Mouse (Mus musculus): ENCODE data around the gene Cgnl1. TPM values are rescaled to one million over a fixed set of nuclear protein-coding genes. Genes with fewer than 3 reads are reported as not detected.

Gene Cgnl1
- total and polyA plus RNA-seq, 3 experiments: 0.03 TPM; not detected in 2

GRCm38 (mm10) chr9:71764551-71764950 is 6.9 kb downstream of the Cgnl1 start:
- no peak overlapping the region for H3K27ac ChIP-seq (ENCODE audit: insufficient read depth, low read depth)
- peaks cover 3 to 9% of the 10 kb centered on the region in 2 experiments; a peak in 3 of 4 replicates for H3K4me1 ChIP-seq (ENCODE audit: control insufficient read depth in 1 of 2, insufficient read depth in 2 of 2)
- H3K9ac ChIP-seq (ENCODE audit: insufficient read depth, low read depth): no peak overlapping the region
- no peaks in the 10 kb centered on the region for H3K36me3 ChIP-seq (replicated peaks in 1 of 2; ENCODE audit: control insufficient read depth in 1 of 2, insufficient read depth in 1 of 2, low read length in 1 of 2)
- in situ Hi-C loops (cut with MboI; ENCODE audit: low pct_ligation_motif_present, low pct_unique_long_range_greater_than_20kb, low sequenced_read_pairs) (no loop called here), dilution Hi-C loops (cut with MboI; ENCODE audit: extremely low pct_ligation_motif_present, extremely low pct_unique_long_range_greater_than_20kb, low sequenced_read_pairs) (no loop called here)
- no peaks in the 10 kb centered on the region for H3K79me2 ChIP-seq (replicated peaks; ENCODE audit: control insufficient read depth, extremely low read depth, insufficient read depth, poor library complexity, severe bottlenecking)
- peak overlapping the region in 1 of 3 experiments; percentile 14 for H3K4me3 ChIP-seq (replicated peaks in 1 of 3; ENCODE audit: low read depth in 2 of 3, low read length in 2 of 3, poor library complexity in 1 of 3)
- no peaks in the 10 kb centered on the region for H3K27me3 ChIP-seq (replicated peaks)
- DNase-seq (ENCODE audit: extremely low read depth): peak; percentile 49
- H3K4me2 ChIP-seq (ENCODE audit: insufficient read depth, low read depth, poor library complexity, severe bottlenecking): peak overlapping the region; percentile 9; the same call in 1 of the 2 replicates
- TF ChIP-seq E2F4 (IDR thresholded peaks at IDR 0.05; ENCODE audit: insufficient replicate concordance, low read depth, low read length): 0 out of 2 replicates have a peak, but pooled peaks have one; percentile 28
- peak; percentile 70 for TF ChIP-seq NRF1 (IDR thresholded peaks at IDR 0.05; ENCODE audit: low read depth, low read length)
- no peak for TF ChIP-seq USF2 (conservative IDR thresholded peaks at IDR 0.05; ENCODE audit: low read depth, low read length)
- TF ChIP-seq ZNF384 (IDR thresholded peaks at IDR 0.05; ENCODE audit: low read depth, low read length): no peak
- no peaks in the 10 kb centered on the region for H3K9me3 ChIP-seq (replicated peaks; ENCODE audit: low read length)

- Histone ChIP-seq H3K27me3 (replicated peaks) (no peaks in the 10 kb centered on the region), H3K9ac (ENCODE audit: insufficient read depth, low read depth) (no peak overlapping the region), H3K27ac (ENCODE audit: insufficient read depth, low read depth) (no peak overlapping the region), H3K4me3 (replicated peaks in 1 of 3; ENCODE audit: low read depth in 2 of 3, low read length in 2 of 3, poor library complexity in 1 of 3) (no peak overlapping the region), H3K4me1 (ENCODE audit: control insufficient read depth in 1 of 2, insufficient read depth in 2 of 2) (peaks cover 3 to 9% of the 10 kb centered on the region in 2 experiments; a peak in 3 of 4 replicates), H3K9me3 (replicated peaks; ENCODE audit: low read length) (no peaks in the 10 kb centered on the region), H3K36me3 (replicated peaks in 1 of 2; ENCODE audit: control insufficient read depth in 1 of 2, insufficient read depth in 1 of 2, low read length in 1 of 2) (no peaks in the 10 kb centered on the region), H3K4me2 (ENCODE audit: insufficient read depth, low read depth, poor library complexity, severe bottlenecking) (no peak overlapping the region), H3K79me2 (replicated peaks; ENCODE audit: control insufficient read depth, extremely low read depth, insufficient read depth, poor library complexity, severe bottlenecking) (no peaks in the 10 kb centered on the region)
- in situ Hi-C loops (cut with MboI; ENCODE audit: low pct_ligation_motif_present, low pct_unique_long_range_greater_than_20kb, low sequenced_read_pairs): no loop called here
- no peak for TF ChIP-seq RCOR1 (conservative IDR thresholded peaks at IDR 0.05; ENCODE audit: low read depth, low read length)
- no peak for TF ChIP-seq ETS1 (conservative IDR thresholded peaks at IDR 0.05; ENCODE audit: low read depth, low read length)
- TF ChIP-seq UBTF (IDR thresholded peaks at IDR 0.05; ENCODE audit: low read depth, low read length): no peak
- TF ChIP-seq ZMIZ1 (IDR thresholded peaks at IDR 0.05; ENCODE audit: low read depth, low read length): no peak
- TF ChIP-seq MAX (IDR thresholded peaks at IDR 0.05; ENCODE audit: low read length): no peak
- no peak for TF ChIP-seq ZNF384 (IDR thresholded peaks at IDR 0.05; ENCODE audit: low read depth, low read length)
- no peak for TF ChIP-seq MAZ (IDR thresholded peaks at IDR 0.05; ENCODE audit: low read depth, low read length)
- dilution Hi-C loops (cut with MboI; ENCODE audit: extremely low pct_ligation_motif_present, extremely low pct_unique_long_range_greater_than_20kb, low sequenced_read_pairs): no loop called here
- DNase-seq (ENCODE audit: extremely low read depth): no peak
Measured at GRCm38 (mm10) chr9:71763273-71763672, 8.1 kb downstream of the Cgnl1 start.

GRCm38 (mm10) chr9:71761663-71762062 is 9.7 kb downstream of the Cgnl1 start:
- Histone ChIP-seq H3K4me2 (ENCODE audit: insufficient read depth, low read depth, poor library complexity, severe bottlenecking) (no peak overlapping the region), H3K4me1 (ENCODE audit: control insufficient read depth in 1 of 2, insufficient read depth in 2 of 2) (peaks cover 3 to 9% of the 10 kb centered on the region in 2 experiments; a peak in 3 of 4 replicates), H3K79me2 (replicated peaks; ENCODE audit: control insufficient read depth, extremely low read depth, insufficient read depth, poor library complexity, severe bottlenecking) (no peaks in the 10 kb centered on the region), H3K27ac (ENCODE audit: insufficient read depth, low read depth) (no peak overlapping the region), H3K9me3 (replicated peaks; ENCODE audit: low read length) (no peaks in the 10 kb centered on the region), H3K36me3 (replicated peaks in 1 of 2; ENCODE audit: control insufficient read depth in 1 of 2, insufficient read depth in 1 of 2, low read length in 1 of 2) (no peaks in the 10 kb centered on the region), H3K9ac (ENCODE audit: insufficient read depth, low read depth) (no peak overlapping the region), H3K4me3 (replicated peaks in 1 of 3; ENCODE audit: low read depth in 2 of 3, low read length in 2 of 3, poor library complexity in 1 of 3) (no peak overlapping the region), H3K27me3 (replicated peaks) (no peaks in the 10 kb centered on the region)
- TF ChIP-seq ZMIZ1 (IDR thresholded peaks at IDR 0.05; ENCODE audit: low read depth, low read length) (no peak), SMC3 (IDR thresholded peaks at IDR 0.05; ENCODE audit: low read depth, low read length) (peak; percentile 6; the same call in 1 of the 2 replicates), MAZ (IDR thresholded peaks at IDR 0.05; ENCODE audit: low read depth, low read length) (no peak), POLR2A (IDR thresholded peaks at IDR 0.05; ENCODE audit: low read depth, low read length) (no peak), CTCF (conservative IDR thresholded peaks at IDR 0.05 in 1 of 2, IDR thresholded peaks at IDR 0.05 in 1 of 2; ENCODE audit: low read depth in 2 of 2, low read length in 2 of 2) (peak; percentile 17 to 39; a peak in 2 of 4 replicates)
- in situ Hi-C loops (cut with MboI; ENCODE audit: low pct_ligation_motif_present, low pct_unique_long_range_greater_than_20kb, low sequenced_read_pairs) (no loop called here), dilution Hi-C loops (cut with MboI; ENCODE audit: extremely low pct_ligation_motif_present, extremely low pct_unique_long_range_greater_than_20kb, low sequenced_read_pairs) (no loop called here)
- peak; percentile 3 for DNase-seq (ENCODE audit: extremely low read depth)
